Mouse (Mus musculus) brain, adult 2 months (tissue): ENCODE measurements around the gene Cib1.

ENCODE experiments used
- DNase-seq: peaks from one replicate; pipeline ENCODE4 v3.0.0; 2011; ENCODE audit warnings: low read depth, low spot score

The Cib1 gene

DNA sequence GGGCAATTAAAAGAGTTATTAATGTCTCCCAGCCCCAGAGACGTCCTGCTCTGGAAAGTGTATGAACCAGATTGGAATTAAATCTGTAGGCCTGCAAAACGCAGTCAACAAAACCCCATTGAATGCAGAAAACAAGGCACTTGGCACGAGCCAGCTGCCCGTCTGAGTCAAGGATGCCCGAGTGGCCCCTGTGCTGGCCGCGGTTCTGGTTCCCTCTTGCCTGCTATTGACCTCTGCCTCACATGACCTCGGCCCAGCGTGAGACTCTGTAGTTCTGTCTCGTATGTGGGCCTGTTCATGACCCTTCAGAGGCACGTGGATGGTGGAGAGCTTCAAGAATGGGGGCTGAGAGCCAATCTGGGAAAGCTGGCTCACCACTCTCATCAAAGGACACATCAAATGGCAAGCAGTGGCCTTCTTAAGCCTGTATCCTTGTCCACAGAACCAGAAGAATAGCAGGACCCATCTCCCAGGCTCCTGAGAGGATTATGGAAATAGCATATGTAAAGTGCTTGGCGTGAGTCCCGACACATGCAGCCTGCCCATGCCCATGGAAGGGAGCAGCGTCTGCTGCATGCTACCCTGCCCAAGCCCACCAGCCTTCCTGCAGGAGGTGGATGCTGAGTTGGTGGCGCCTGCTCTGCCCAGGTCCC lies 30.6 kb downstream of the Cib1 start:
- DNase-seq, result no peak

DNA sequence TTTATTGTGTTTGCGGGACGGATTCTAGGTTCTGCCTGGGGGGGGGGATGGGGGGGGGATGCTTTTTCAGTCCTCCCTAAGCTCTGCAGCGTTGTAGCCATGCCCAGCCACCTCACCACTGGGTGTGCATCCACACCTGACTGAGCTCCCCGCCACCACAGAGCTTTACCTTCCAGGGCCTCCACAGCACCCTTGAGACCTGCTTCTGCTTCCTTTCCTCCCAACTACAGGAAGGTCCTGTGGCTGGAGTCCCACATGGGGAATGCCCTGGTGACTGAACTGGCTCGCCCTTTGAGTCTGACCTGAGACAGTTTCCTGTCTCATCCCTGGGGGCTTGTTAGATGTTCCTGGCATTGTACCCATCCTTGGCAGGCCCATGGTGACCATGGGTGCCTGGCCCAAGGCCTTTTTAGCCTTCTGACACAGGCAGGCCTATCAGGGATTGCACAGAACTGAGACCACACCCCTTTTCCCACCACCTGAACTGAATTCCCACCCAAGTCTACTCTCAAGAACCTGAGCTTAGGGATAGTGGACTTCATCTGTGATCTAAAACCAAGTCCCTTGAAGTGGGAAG lies 31.6 kb downstream of the Cib1 start:
- no peak for DNase-seq

DNA sequence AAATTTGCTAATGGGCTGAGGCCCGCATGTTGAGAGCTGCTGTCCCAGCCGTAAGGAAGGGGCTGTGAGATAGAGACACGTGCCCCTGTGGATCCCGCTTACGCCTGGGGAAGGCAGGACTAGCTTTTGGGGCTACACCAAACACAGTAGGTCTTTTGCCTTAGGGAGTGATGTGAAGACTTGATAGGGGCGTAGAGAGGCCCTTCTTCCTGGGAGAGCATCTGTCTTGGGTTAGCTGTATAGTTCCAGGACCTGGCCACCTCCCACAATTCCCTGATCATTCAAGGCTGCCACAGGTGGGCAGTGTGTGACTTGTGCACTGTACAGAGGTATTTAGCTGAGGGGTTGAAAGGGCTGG lies 32.0 kb downstream of the Cib1 start:
- no peak for DNase-seq

DNA sequence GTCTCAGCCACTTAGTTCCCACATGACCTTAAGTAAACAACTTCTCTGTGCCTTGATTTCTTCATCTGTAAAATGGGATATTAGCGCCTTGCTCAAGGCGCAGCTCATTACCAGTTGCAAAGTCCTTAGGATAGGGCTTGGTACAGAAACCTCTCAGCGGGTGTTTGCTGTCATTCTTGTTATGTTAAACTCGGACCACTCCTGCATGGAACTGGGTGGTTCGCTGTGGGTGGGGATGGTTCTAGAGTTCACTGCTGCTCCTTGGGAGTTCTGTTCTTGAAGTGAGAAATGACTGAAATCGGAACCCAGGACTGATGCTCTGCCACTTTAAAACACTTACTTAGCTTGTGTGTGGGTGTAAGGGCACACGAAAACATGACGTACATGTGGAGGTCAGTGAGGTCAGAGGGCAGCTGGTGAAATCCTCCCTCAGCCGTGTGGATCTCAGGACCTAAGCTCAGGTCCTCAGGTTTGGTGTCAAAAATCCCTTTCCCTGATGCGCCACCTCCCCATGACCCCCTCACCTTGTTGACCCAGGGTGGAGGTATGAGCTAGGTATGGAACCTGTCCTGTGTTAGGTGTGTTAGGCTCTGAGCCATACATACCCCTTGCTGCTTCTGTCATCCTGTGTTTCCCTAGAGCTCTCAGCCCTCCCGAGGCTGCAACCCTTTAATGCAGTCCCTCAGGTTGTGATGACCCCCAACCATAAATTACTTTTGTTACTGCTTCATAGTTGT lies 32.6 kb downstream of the Cib1 start:
- DNase-seq, result no peak

DNA sequence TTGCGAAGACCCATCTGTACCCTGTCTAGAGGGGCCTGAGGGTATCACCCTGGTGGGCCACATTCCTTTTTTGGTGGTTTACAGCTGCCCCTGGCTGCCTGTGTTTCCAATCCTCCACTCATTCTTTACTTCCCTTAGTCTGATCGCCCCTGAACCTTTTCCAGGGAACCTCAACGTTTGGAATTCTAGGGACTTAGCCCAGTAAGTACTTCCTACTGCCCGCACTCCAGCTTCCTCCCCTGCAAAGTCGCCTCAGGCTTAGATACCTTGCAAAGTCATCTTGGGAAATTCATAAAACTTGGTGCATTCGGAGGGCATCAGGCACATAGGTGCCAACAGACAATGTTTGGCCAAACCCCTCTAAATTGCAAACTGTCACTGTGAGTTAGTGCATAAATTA lies 33.3 kb downstream of the Cib1 start:
- no peak for DNase-seq

DNA sequence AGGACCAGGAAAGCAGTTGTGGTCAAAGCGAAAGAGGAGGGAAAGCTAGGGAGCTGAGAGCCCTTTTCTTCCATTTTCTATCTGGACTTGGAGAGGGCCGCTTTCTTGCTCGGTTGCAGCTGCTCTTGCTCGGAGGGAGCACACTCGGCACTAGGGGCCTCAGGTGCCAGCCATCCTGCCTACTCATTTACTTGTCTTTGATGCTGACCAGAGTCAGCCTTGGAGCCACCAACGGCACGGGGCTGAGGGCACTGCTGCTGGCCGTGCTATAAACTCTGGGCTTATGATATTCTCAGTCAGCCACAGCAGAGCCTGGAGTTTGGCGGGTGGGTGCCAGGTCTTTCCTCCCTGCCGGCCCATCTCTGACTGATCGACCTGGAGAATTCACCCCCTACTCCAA lies 33.8 kb downstream of the Cib1 start:
- DNase-seq, result no peak

DNA sequence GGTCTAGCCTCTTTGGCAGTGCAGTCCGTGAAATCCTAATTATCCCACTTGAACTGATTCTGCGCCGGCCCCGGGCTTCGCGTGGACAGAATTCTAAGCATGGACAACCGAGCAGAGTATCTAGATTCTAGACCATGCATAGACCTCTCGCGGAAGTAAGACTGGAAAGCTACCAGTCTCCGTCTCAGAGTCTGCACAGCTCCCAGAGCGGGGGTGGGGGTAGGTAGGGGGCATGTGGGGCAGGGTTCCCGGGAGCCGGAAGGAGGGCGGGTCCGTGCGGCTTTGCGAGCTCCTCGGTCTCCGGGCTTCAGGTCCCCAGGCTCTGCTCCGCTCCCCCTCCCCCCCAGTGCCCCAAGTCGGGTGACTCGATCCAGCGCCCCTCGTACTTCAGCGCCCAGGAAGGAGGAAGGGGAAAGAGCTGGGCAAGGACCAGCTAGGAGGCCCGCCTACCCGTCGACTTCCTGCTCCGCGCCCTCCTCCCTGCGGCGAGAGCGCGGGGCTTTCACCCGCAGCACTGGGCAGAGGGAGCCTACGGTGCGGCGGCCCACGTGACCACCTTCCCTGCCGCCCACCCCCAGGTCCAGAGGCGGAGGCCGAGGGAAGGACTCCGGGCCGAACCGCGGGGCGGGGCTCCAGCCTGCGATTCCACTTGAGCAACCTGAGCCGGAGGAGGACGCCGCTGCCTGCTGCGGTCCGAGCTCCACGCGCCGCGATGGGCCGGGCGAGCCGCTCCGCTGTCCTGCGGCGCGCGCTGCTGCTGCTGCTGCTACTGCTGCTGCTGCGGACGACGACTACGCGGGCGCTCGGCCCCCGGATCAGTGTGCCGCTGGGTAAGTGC lies 34.5 kb downstream of the Cib1 start:
- DNase-seq, result peak; percentile 85

DNA sequence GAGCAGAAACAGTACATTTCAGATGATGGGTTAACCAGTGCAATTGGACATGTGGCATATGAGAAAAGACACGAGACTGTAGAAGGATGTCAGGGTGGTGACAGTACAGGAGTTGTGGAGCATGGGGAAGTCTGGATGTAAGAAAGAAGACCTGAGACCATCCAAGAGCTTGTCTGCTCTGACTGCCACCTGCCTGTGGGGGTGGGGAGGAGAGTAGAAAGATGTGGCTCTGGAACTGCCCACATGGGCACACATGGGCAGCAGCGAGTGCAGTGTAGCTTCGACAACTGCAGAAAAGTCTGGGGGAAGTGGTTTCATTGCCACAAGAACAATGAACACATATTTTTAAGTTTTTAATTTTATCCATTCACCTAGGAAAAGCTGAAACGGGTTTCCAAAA lies 35.2 kb downstream of the Cib1 start:
- peak; percentile 45 for DNase-seq

DNA sequence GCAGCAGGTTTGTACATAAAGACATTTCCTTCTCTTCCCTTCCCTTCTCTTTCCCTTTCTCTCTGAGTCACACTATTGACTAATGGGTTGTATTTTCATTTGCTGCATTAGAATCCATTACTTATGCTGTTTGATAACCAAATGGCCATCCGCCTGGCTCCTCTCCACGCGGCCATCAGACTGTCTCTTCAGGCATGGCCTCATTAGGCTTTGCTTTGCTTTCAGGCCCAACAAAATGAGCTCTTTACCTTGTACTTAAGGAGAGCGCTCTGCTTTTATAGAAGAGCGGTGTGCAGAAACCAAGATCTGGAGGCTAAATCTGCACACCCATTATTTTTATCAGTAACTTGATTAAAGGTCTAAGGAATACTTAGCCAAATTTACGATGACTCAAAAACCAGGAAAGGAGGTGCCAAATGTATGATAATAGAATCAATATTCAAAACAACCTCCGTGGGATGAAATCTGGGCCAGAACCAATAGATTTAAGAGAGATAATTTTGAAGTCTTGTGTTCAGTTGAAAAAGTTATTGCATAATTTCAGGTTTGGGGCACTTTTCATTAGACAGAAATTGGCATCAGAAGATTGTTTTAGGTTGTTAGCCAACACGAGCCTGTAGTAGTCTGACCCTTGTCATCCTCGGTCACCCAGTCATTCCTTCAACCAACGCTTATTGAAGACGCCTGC lies 36.9 kb downstream of the Cib1 start:
- DNase-seq, result no peak

DNA sequence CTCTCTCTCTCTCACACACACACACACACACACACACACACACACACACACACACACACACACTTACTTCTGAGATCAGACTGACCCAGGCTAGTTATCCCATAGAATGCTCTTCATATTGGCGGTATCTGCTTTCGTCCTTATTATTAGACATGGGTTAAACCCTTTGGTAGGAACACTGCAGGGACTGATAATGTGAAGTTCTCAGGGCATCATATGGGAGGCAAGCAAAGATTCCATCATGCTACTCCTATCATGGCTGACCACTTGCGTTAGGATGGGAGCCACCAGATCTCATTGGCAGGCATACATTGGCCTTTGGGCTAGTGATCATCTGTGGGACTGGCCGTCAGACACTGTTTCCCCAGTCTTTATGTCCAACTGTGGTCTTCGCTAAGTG lies 37.5 kb downstream of the Cib1 start:
- DNase-seq, result no peak

DNA sequence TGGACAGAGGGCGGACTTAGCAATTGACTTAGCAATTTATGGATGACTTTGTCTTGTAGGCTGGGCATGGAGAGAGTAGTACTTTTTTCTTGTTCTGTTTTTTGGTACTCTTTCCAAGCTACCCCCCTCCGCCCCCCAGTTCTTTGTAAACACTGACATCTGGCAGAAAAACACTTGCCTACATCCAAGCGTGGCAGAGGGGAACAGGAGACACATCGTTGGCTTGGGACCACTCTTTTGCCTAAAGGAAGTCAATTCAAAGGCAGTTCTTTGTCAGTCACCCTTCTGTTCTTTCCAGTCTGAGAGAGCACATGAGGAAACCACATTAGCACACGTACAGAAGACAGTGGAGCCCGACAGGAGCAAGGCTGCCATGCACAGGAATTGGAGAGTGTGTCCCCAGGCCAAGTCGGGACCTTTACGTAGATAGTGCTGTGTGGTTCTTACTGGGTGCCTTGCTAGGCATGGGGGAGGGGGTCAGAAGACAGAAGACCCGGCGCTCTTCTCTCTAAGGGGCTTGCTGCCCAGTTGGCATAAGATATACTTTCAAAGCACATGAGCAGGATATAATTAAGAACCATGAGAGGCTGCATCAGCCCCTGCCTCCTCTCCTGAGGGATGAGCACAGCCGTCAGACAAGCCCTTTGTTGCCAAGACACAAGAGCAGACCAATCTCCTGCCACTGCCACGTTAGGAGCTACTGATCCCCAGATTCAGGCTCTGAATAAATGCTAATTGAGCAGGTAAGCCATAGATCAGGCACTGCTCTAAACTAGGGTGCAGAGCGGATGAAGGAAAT lies 38.5 kb downstream of the Cib1 start:
- DNase-seq, result no peak

DNA sequence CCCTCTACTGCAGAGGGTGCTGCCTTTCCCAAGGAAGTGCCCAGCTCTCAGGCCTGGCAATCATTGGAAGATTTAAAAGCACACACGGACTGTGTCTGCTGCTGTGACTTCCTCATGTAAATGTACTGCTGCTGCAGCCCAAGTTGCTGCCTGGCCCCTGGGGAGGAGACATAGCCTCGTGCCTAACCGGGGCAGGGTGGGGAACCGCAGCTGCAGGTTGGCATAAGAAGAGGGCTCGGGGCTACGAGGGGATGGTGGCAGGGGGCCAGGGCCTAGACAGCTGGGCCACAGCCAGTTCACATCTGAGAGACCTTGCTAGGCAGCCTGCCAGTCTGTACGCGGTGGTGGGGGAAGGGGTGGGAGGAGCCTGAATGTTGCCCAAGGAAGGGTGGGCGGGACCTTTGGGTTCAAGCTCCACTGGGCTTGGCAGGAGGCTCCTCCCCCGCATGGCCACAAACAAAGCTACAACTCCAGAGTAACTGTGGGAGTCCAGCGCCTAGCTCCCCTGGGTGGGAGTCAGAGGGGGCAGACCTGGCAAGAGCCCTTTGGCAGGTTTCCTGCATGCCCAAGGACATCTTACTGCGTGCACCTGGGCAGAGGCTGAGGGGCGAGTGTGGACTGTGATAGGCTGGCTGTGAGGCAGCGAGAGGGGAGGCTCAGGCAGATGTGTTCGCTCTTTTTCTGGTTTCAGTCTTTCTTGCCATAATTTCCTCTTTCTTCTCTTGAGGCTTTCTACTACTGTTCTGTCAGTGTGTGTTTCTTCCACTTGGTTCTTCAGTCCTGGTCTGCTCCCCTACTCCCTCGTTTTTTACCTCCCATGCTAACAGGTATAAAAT lies 40.2 kb downstream of the Cib1 start:
- peak; percentile 59 for DNase-seq

DNA sequence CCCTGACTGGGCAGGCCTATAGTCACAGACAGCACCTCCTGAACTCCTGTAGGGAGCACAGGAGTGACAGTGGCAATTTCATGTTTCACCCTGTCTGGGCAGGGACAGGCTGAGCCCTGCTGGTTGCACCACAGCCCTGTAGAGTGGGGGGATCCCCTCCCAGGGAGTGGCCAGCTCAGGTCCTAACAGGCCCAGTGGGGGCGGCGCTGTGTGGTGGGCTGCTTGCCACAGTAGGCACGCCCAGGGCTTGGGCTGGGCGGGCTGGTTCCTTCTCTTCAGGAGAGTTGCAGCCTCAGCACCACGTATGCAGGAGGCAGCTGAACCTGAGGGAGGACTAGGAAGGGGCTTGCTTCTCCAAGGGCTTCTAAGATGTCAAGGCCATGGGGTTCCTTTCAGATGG lies 41.2 kb downstream of the Cib1 start:
- DNase-seq, result no peak

DNA sequence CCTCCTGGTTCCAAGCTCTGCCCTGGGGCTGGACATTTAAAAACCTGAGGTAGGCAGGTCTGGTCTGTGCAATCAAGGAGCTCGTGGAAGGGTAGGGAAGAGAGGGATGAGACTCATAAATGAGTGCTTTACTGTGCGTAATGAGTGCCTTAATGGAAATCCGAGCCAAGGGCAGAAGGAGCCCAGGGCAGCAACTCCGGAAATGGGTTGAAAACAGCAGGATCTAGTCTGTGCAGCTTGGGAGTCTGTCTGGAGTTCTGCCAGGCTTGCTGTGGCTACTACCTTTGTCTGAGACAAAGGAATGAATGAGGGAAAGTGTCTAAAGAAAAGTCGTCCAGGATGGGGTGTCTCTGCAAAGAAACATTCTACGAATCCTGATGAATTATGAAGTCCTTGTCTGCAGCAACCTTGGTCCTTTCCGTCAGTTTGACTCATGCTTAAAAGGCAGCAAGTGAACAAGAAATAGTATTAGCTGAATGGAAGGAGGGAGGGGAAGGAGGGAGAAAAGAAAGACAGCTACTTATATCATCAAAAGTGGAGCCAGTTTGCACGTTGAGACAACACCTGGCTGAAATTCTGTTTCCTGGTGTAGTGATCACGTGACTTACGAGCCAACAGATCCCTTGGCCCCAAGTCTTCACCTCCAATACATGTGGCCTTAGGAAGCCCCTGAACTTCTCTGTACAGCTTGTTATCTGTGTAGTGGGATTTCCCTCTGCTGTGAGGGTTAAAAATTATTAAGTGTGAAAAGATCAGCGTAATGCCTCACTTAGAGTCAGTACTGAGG lies 43.3 kb downstream of the Cib1 start:
- DNase-seq, result no peak

DNA sequence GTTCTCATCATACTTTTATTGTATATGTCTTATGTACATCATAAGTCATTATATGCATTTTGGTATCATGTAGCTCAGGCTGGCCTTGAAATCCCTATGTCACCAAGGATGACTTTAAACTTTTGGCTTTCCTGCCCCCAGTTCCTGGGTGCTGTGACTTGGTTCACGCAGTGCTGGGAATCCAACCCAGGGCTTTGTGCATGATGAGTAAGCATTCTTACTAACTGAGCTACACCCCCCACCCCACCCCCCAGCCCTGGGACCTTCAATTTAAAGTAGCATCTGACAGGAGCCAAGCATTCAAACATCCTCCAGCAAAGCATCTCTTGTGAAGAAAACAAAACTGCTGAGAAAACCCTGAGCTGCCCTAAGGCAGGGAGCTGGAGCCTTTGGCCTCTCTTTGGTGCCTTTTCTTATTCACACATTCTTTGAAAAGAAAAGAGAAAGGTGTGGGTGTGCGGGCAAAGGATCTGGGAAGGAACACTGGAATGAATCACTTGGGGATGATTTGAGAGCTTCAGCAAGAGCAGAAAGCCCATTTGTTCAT lies 44.0 kb downstream of the Cib1 start:
- DNase-seq, result peak; percentile 62

DNA sequence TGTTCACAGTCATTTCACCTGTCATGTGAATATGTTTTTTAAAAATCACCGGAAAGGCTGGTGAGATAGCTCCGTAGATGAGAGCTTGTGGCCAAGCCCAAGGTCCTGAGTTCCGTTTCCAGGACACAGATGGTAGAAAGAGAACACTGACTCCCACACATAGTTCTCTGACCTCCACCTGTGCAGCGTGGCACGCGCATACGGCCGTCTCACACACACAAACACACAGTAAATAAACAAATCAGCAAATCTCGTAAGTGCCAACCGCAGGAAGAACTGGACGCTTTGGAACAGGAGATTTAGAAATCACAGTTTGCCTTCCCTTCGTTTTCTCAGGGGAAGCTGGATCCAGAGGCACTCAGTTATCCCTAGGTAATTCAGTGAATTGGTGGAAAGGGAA lies 45.1 kb downstream of the Cib1 start:
- no peak for DNase-seq

DNA sequence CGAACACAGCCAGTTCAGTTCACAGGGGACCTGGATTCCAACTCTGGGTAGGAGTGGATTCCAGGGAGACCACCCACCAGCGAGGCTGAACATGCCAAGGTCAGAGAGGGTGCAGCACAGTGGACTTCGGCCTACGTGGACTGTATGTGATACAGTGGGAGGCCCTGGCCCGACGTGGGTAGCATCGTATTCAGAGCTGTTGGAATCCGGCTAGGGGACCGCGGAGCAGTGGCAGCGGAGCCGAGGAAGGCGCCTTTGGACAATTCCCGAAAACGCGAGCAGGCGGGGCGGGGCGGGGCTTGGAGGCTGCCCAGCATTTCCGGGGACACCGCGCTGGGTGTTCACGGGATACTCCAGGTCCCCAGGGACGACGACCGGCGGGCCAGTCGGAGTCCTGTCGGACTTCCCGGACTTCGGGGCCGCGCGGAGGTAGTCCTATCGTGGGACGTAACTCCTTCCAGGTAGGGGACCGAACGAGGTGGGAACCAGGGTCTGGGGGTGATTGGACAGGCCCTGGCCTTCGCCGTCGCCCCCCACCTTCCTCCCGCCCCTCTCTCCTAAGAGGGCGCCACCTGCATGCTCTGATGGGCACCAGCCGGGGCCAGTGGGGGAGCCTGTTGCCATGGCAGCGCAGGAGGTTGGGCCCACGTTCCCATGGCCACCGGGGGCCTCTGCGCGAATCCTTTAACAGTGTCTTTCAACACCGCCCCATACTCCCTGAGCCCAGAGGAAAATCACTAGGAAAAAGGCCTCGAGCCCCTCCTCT lies 45.9 kb downstream of the Cib1 start, which contains the start of gene Sema4b:
Gene Sema4b, plus strand, starts transcription at position 311 of the 766 bp plus-strand sequence.
- DNase-seq, result peak; percentile 95

DNA sequence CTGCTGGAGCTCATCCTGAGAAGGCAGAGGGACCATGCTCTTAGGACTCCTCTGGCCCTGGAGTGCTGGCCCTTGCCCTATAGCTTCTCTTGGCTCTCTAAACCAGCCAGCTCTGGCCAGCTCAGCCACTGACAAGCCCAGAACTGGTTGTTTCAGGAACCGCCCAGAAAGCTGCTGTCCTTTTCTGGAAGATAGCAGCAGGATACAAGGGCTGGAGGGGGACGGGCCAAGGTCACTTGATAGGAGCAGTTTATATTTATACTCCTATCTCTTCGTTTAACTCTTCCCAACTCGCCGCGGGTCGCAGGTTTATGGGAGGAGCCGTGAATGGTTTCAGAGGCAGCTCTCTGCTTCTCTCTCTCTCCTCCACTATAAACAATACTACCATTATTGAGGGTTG lies 46.6 kb downstream of the Cib1 start:
- DNase-seq, result no peak
